8 mouse cellular contexts compared by ENCODE assay signal in genomic region chr4:56801907-56802668, GRCm38 (mm10). TPM values are rescaled to one million over a fixed set of nuclear protein-coding genes. Genes with fewer than 3 reads are reported as not detected.
DNase-seq lines count a peak whose midpoint lies in the region; ATAC-seq lines count a peak whose summit lies in the region.

Gene Elp1 (minus strand): TSS chr4:56802331.
Gene Fam206a (plus strand): TSS chr4:56802345.

- H3K9me3 ChIP-seq in megakaryocyte, embryonic 14.5 days = no peaks in the 10 kb centered on the region

- H3K4me1 ChIP-seq in megakaryocyte, embryonic 14.5 days = peaks cover 32% of the 10 kb centered on the region

- peaks cover 61% of the 10 kb centered on the region for H3K36me3 ChIP-seq in megakaryocyte, embryonic 14.5 days (replicated peaks; ENCODE audit: low read length)

- peak within 1 kb of the TSS; percentile 93 for H3K4me3 ChIP-seq in megakaryocyte, embryonic 14.5 days (replicated peaks)

- peak; percentile 96 for ATAC-seq in common myeloid progenitor, adult 5-6 weeks (replicated peaks; ENCODE audit: low read depth, poor library complexity, severe bottlenecking)

- peak; percentile 96 for DNase-seq in ZHBTc4 (ENCODE audit: low read depth, low spot score)
- peak; percentile 89 to 90 for DNase-seq in gastrocnemius, adult 8-10 months (ENCODE audit: low spot score in 2 of 2)
- DNase-seq in hindlimb bud, embryonic 11.5 days (ENCODE audit: extremely low spot score, low read depth, low spot score) = peak; percentile 58
- DNase-seq in left cerebral cortex, adult 8-10 months (ENCODE audit: low spot score in 2 of 2) = peak; percentile 91 to 99
- DNase-seq in right cerebral cortex, postnatal 10 days (ENCODE audit: low spot score in 2 of 2) = peak; percentile 96 to 97
- DNase-seq in urinary bladder, postnatal 25 days (ENCODE audit: low spot score) = peak; percentile 99

- no peaks in the 10 kb centered on the region for H3K27me3 ChIP-seq in megakaryocyte, embryonic 14.5 days (replicated peaks)

RNA-seq across cellular contexts. Expression of gene Elp1, which starts in this region (rescaled TPM):
- total RNA-seq in common myeloid progenitor, adult 5-6 weeks (2017) = 34.9 and 42.8 TPM in 2 replicates
- total RNA-seq in gastrocnemius, adult 8-10 months (2022) = 10 to 100 TPM; 19.3 to 25.9 (median 23.6) TPM
- total RNA-seq in left cerebral cortex, adult 8-10 months (2022) = 10 to 100 TPM; 62.8 to 82.3 (median 70.2) TPM
- polyA plus RNA-seq in megakaryocyte, embryonic 14.5 days (2012; ENCODE audit: insufficient read depth, low replicate concordance) = 2.7 and 2.9 TPM in 2 replicates

RNA-seq across cellular contexts. Expression of gene Fam206a, which starts in this region (rescaled TPM):
- total RNA-seq in common myeloid progenitor, adult 5-6 weeks (2017) = 7.5 and 9.3 TPM in 2 replicates
- 1 to 10 TPM in 3 of 4 experiments, under 1 TPM in 1; 0.73 to 1.9 (median 1.3) TPM for total RNA-seq in gastrocnemius, adult 8-10 months (2022)
- total RNA-seq in left cerebral cortex, adult 8-10 months (2022) = 10 to 100 TPM; 15.1 to 18.0 (median 17.0) TPM
- polyA plus RNA-seq in megakaryocyte, embryonic 14.5 days (2012; ENCODE audit: insufficient read depth, low replicate concordance) = 1.9 and 4.8 TPM in 2 replicates

Comparison
In these comparisons a context has a peak if more than half of its experiments do, and no peak if none do; other contexts are left out.
1. Peak in every context shown above with its lines: DNase-seq, ATAC-seq and H3K4me3 ChIP-seq.